Mouse (Mus musculus) lung, postnatal 4 days (tissue): ENCODE data around the gene Lrif1.
"Not testable (repeated sequence)": the region's sequence is repeated elsewhere in the genome, so short reads cannot be mapped to it uniquely, and the experiment has no call there.

Experiments used
- DNase-seq, 2 experiments: peaks; one replicate each; pipeline ENCODE4 v3.0.0; 2021

Gene Lrif1

DNA sequence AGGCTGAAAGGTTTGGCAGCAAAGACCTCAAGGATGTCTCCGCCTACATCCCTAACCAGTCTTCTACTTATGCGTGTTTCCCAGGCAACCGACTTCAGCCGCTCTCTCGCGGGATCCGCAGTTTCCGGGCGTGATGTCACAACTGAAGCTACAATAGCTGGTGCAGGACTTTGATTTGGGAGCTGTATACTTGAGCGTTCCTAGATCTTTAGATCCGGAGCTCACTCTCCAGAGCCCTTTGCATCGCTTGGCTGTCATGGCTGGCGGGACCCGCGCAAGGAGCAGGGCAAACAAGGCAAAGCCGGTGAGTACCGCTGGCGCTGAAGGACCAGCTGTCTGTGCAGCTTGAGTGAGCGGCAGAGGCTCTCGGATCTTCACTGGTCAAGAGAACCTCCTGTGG, at the start of gene Lrif1:
Gene Lrif1 (plus strand): TSS at position 158 of the 400 bp plus-strand sequence.
- DNase-seq, result peak; percentile 69 to 77

DNA sequence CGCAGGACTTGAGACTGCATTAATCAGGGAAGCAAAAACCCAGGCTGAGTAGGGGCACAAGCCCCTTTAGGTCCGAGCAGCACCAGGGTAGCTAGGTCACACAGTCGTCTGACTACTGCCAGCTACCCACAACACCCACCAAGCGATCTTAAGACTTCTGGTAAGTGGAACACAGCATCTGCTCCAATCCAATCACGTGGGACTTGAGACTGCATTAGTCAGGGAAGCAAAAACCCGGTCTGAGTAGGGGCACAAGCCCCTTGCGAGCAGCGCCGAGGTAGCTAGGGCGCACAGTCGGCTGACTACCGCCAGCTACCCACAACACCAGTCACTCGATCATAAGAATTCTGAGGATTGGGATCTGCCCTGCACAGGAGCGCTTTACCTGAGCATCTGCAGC, 12.0 kb upstream of the Lrif1 start:
- DNase-seq, result not testable (repeated sequence)

DNA sequence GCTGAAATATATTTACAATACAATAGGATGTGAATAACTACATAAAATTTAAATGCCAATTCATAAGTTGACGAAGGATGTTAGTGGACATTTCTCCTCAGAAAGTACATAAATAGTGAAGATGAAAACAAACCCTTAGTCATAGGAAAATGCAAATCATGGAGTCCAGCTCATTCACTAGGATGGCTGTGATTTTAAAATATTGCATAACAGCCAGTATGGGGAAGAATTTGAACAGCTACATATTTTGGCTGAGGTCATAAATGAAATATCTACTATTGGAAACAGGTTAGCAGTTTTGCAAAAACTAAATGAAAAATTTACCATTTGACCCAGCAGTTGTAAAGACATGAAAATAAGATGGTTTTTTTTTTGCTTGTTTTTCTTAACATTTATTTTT, 594 bp downstream of the Lrif1 start:
- no peak for DNase-seq

DNA sequence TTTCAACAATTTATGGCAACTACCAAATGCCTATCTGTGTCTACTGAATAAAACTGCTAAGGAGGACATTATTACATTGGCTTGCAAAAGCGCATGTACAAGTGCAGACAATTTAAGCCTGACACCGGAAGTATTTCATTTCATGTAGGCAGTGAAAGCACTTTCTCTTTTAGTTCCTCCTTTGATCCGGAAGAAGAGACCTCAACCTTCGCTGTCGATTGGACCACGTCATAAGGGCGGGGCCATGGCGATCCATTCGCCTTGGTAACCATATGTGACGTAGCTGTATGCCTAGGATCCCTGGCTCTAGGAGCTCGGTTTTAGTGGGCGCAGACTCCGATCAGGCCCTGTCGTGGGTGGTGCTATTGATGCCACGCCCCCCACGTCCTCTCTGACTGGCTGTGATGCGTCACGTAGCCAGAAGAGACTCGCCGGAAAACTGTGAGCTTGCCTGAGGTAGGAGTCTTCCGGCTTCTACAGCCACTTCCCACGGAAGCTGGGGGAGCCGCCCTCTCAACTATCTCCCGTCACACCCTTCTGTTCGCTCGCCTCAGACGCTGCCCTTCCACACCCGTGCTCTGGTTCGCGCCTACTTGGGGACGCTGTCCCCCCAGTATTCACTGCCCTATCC, 36.7 kb downstream of the Lrif1 start:
- peak; percentile 96 to 99 for DNase-seq

DNA sequence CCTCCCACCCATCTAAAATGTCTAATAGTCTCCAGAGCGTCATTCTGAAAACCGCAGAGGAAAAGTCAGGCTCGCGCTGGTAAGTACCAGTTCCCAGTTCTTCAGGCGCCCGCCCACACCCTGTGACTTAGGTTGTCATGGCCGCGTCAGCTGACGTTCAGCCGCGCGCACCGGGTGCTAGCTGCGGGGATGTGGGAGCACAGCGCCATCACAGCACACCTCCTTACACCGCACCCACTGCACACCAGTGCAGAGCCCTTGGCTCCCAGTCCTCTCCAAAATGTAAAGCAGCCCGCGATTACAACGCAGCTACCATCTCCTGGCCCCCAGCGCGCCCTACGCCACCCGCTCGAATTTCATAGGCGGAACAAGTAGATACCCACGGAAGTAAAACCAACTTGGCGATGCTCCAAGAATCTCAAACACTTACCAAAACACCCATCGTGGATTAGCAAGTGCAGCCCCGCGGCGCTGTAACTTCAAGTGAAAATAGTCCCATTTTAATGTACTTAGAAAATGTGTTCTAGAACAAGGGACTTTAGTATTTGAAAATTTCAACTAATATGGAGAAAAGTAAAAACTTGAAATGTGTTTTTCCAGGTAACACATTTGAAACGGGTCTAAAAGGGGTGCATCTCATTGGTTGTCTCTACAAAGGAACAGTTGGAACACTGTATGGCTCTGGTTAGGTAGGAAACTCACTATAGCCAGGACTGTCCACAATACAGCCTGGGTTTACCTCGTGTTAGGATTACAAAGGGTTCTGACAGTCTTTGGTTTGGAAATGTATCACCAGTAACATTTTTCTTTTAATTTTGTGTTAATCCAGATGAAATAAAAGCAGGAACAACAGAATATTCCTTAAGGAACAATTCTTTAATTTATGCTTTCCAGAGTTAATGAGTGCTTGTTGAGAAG, 37.5 kb downstream of the Lrif1 start:
- peak; percentile 87 to 91 for DNase-seq

DNA sequence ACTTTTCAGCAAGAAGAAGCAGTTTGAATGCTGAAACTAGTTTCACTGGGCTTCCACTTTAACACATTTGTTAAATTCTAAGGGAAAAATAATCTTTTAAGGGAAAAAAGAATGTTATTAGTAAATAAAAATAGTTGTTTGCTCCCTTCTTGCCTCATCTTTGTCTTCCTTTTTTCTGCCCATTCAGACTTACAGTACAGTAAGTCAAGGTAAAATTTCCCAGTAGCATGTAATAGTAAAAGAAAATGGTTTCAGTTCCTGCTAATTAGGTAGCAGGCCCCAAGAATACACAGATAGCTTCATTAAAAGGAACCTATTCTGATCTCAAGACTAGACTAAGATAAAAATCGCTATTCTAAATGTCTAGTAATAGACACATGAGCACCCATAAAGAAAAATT, 71.1 kb downstream of the Lrif1 start:
- no peak for DNase-seq

DNA sequence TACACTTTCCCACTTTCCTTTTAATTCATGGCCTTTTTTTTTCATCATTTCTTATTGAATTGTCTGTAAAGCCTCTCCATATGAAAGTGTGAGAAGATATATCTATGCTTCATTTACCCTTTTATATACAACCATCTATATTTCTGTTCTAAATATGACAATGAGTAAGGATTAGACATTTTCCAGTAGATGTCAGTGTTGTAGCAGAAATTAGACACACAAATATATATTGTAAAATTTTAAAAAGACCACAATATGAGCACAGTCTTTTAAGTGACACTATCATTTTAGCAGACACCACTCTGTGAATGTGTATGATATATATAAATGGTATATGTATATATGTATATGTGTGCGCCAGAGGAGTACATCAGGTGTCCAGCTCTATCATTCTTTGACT, 87.0 kb downstream of the Lrif1 start:
- DNase-seq, result no peak

DNA sequence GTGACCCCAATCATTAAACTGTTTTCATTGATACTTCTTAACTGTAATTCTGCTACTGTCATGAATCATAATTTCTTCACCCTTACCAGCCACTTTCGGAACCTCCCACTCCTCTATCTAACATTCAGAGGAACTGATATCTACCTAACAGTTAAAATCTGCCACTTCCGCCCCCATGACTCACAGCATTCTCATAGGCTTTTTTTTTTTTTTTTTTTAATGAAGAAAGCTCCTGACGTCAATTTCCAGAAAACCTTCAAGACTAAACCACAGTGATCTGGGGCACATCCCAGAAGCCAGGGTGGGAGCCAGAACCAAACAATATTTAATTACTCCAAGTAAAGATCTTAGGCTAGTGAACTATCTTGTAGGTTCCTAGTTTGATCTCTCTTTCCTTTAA, 100.3 kb downstream of the Lrif1 start:
- no peak for DNase-seq
